Mouse (Mus musculus) liver, adult 2 months (tissue): ENCODE data around the gene Cfap157.

Experiments used
- CTCF ChIP-seq: fragments of 200-500 bp; IDR thresholded peaks from 2 replicates; pipeline ENCODE4 v1.5.1; 2011; ENCODE audit warnings: low read depth, low read length, control low read depth
- POLR2A ChIP-seq: fragments of 200-500 bp; IDR thresholded peaks from 2 replicates; pipeline ENCODE4 v1.6.1; 2011; ENCODE audit warnings: low read length, control low read depth; ENCODE audit not compliant: insufficient read depth; ENCODE audit errors: extremely low read depth

DNA sequence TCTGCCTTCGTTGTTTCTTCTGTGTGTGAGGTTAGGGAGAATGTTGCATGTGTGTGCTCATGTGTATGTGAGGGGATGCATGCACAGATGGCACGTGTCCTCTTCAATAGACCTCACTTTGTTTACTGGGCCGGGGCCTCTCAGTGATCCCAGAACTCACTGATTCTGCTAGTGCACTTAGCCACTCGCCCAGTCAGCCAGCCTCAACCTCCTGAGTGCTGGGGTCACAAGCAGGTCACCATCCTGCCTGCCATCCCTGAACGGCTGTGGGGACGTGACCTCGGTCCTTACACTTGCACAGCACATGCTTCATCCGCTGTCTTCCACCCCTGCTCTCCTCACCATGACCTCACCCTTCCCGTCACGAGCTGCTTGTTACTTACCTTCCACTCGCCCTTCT is 38.9 kb upstream of the Cfap157 start:
- TF ChIP-seq CTCF (no peak), POLR2A (no peak)
